Mouse (Mus musculus) common myeloid progenitor, adult 5-6 weeks (primary cell): ENCODE results near the gene Slc10a6. TPM values are rescaled to one million over a fixed set of nuclear protein-coding genes. Genes with fewer than 3 reads are reported as not detected.
A peak's percentile ranks its signal among the peaks of the same experiment; 100 is the strongest.

Experiments used
- ATAC-seq: replicated peaks from 2 replicates; pipeline ENCODE4 v1.8.0; 2016; ENCODE audit warnings: low read depth, mild to moderate bottlenecking, moderate TSS enrichment, inconsistent platforms; ENCODE audit not compliant: poor library complexity, severe bottlenecking
- total RNA-seq: library from RNA; stranded (forward); fragments of 200-1000, 187-1606 nt; gene quantifications from 2 replicates; pipeline ENCODE4 v1.2.3, GENCODE M21; 2017

Slc10a6 gene
- total RNA-seq, result not detected in 2 replicates

DNA sequence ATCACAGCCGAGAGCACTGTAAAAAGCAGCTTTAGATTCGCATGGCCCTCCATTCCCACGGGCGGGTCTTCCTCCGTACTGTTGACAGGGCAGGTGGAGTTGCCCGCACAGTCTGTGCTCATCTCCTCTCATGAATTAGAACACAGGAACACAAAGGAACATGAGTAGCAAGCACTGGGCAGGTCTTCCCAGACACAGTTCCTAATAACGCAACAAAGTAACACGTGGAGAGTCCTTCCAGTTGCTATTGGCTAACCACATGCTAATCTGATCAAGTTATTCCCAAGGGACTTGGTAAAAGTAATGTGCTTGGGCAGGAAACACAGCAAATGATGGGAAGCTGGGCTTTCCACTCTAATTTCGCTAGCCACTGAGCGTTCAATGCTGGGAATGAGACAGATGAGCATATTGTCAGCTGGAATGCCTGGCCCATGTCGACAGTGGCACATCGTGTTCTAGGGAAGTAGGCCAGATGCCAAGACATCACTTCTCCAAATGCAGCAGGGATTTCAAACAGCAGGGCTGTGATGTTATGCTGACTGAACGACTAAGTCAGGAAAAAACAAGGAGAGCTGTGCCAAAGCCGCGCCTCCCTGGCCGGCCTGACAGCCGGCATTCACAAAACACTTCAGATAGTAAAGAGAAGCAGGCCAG, at the start of gene Slc10a6:
TSS of gene Slc10a6 (minus strand) at position 293 of the 654 bp plus-strand sequence.
- ATAC-seq, result no peak

- no peak for ATAC-seq
Observed at GRCm38 (mm10) chr5:103678974-103679373, 49.8 kb upstream of the Slc10a6 start.

DNA sequence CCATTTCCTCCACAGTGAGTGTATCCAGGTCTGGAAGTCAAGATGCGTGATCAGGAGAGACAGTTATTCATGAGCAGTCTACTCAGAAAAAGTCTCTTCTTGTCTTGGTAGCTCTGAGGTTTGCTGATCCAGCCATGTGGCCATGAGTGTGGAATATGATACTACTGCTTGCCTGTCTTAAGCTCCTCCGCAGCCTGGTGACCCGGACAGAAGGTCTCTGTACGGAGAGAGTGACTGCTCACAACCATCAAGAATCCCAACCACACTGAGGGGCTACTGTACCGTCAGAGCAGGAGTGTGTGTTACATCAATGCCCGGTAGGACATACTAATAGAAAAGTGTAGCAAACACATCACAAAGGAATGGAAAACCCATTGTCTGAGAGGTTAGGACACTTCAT, 48.7 kb upstream of the Slc10a6 start:
- ATAC-seq, result no peak

GRCm38 (mm10) chr5:103676289-103676881, 47.2 kb upstream of the Slc10a6 start:
- no peak for ATAC-seq

DNA sequence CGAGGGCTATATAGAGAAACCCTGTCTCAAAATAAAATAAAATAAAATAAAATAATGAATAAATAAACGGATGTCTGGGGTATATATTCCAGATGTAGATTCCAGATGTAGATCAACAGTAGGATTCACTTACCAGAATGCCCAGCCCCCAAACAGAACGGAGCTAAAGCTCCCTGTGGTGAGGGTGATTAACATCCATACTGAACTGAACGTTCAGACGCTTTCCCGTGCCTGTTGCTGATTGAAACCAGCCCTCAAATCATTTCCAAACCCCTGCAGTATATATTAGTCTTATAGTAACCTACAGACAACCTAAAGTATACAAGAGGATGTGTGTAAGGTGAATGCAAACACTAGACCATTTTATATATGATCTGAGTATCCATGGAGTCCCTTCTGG, 45.3 kb upstream of the Slc10a6 start:
- ATAC-seq, result no peak

DNA sequence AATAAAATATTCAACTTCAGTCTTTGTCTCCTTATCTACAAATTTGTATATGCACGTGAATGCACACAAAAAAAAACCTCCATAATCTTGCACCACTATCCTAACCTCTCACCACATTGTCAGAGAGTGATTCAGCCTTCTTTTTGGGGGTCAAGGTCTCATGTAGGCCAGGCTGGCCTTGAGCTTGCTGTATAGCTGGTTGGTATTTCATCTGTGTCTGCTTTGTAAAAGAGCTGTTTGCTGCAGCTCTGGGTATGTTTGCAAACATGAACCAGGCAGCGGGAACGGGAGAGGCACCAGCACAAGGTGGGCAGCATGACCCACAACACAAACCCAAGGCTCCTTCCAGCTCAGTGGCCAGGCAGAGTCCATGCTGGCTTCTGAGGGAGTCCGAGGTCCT, 44.4 kb upstream of the Slc10a6 start:
- ATAC-seq, result no peak

- ATAC-seq, result no peak
Observed at GRCm38 (mm10) chr5:103671858-103672257, 42.7 kb upstream of the Slc10a6 start.

DNA sequence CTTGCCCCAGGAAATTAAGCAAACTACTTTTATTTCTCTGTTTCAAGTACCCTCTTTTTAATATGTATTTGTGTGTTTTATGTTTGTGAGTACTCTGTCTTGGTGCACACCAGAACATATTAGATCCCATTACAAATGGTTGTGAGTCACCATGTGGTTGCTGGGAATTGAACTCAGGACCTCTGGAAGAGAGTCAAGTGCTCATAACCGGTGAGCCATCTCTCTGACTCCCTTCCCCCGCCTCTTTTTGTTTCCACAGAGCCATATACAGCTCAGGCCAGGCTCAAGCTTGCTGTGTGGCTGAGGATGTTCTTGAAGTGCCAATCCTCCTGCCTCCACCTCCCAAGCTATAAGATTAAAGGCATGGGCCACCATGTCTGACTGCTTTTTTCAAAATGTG, 36.7 kb upstream of the Slc10a6 start:
- ATAC-seq, result no peak

DNA sequence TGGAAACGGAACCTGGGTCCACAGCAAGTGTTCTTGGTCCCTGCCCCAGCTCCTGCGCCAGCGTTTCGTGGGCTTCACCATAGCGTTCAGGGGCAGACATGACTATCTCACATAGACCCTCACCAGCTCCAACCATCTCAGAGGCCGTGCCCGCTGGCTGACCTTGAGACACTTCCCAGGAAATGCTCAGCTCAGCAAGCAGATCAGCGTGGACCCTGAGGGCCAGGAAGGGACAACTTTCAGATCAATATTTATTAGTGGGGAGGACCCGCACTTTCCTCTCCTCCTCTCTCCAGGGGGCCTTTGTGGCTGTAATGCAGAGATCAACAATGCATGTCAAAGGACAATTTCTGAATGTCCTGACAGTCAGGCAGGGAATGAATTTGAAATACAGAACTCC, 35.7 kb upstream of the Slc10a6 start:
- no peak for ATAC-seq

DNA sequence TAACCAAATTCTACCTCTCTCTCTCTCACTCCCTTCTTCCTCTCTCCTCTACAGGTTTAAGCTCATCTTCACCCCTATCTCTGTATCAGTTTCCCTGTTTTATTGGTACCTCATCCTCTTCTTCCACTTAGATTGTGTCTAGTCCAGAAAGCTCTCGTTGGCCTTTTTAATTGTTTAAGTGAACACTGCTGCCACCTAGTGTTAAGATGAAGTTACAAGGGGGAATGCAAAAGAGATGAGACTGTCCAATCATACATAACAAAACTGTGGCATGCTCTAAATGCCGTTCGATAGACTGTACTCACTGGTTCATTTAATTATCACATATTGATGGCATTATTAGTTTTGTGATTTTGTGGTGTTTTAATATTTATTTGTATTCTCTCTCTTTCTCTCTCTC, 30.4 kb upstream of the Slc10a6 start:
- peak; percentile 43 for ATAC-seq

DNA sequence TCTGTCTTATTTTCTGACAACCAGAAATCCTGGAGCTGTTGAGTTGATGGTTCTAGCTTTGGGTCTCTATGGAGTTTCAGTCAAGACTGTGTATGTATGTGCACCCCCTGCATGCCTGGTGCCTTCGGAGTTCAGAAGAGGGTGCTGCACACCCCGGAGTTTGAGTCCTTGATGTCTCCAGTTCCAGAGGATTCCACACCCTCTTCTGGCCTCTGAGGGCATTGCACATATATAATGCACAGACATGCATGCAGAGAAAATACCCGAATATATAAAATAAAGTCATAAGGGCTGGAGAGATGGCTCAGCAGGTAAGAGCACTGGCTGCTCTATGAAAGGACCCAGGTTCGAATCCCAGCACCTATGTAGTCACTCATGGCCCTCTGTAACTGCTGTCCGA, 29.7 kb upstream of the Slc10a6 start:
- peak; percentile 39 for ATAC-seq

DNA sequence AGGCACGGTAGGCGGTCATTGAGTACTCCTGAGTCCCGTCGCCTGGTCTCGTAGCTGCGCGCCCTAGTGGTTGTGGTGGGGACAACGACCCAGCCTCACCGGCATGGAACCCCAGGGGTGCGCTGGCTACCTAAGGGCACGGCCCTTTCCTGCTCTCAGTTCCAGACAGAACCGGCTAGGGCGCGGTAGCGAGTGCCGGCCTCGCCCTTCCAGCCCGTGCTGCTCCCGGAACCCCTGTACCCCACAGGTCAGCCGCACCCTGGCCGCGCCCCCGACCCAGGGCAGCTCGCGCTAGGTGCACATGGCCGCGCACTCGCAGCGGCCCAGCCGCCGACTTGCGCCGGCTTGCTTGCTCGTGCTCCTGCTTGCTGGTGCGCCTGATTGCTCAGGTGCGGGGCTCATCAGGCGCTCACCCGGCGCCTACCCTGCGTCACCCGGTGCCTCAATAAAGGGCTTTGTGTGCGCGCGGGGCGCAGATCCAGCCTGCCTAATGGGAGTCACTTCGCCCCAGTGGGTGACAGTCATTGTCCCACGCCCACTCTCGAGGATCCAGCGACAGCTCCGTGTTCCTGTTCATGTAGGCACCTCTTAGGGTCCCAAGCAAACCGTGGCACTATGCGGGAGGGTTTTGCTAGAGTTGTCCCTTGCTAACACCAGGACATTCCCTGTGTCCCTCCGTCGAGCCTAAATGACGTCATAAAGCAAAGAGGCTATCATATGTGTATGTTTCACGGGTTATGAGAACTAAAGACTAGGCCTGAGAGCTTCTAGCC, 26.3 kb upstream of the Slc10a6 start, which contains the start of gene 1700016H13Rik:
TSS of gene 1700016H13Rik (minus strand) at position 665 of the 773 bp plus-strand sequence.
- ATAC-seq, result peak; percentile 82

- ATAC-seq, result no peak
Observed at GRCm38 (mm10) chr5:103654780-103655179, 25.6 kb upstream of the Slc10a6 start.

DNA sequence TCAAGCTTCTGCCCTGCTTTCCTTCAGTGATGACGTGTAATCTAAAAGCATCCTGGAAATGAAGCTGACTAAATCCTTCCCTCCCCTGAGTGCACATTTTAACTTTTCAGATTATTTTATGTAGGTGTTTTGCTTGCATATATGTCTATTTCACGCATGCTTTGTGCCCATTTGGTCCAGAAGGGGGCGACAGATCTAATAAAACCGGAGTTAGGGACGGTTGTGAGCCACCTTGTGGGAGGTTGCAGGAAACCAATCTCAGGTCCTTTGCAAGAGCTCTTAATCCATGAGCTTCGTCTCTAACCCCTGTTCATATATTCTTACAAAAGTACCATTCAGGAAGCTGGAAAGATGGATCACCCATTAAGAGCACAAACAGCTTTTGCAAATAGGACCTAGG, 25.0 kb upstream of the Slc10a6 start:
- ATAC-seq, result peak; percentile 46

- ATAC-seq, result no peak
Observed at GRCm38 (mm10) chr5:103647320-103647719, 18.1 kb upstream of the Slc10a6 start.

DNA sequence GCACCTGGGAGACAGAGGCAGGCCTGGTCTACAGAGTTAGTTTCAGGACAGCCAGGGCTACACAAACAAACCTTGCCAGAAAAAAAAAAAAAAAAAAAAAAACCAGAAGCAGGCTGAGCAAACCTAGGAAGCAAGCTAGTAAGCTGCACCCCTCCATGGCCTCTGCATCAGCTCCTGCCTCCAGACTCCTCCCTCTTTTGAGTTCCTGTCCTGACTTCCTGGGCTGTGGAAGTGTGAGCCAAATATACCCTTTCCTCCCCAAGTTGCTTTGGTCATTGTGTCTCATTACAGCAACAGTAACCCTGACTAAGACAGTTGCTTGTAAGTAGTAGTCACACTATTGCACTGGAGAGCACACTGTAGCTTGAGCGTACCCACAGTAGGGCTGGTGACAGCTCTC, 15.0 kb upstream of the Slc10a6 start:
- ATAC-seq, result peak; percentile 45; the same call in 1 of the 2 replicates

DNA sequence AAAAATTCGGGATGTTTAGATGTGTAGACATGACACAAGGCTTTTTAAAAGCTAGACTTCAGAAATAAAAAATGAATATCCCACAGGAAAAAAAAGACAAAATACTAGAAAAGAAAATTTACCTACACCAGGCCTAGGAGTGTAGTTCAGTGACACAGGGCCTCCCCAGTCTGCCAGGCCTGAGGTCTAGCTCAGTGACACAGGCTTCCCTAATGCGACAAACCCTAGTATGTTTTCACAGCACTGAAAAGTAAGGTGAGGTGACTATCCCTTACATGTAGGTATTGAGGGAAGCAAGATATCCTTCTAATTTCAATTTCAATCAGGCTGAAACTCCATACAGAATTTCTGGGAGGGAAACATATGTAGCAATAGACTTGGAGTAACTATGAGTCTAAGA, 8.0 kb upstream of the Slc10a6 start:
- ATAC-seq, result no peak

GRCm38 (mm10) chr5:103629854-103630580, 814 bp upstream of the Slc10a6 start:
- no peak for ATAC-seq

GRCm38 (mm10) chr5:103628499-103628898, 704 bp downstream of the Slc10a6 start:
- no peak for ATAC-seq

- no peak for ATAC-seq
Observed at GRCm38 (mm10) chr5:103624831-103625230, 4.4 kb downstream of the Slc10a6 start.

DNA sequence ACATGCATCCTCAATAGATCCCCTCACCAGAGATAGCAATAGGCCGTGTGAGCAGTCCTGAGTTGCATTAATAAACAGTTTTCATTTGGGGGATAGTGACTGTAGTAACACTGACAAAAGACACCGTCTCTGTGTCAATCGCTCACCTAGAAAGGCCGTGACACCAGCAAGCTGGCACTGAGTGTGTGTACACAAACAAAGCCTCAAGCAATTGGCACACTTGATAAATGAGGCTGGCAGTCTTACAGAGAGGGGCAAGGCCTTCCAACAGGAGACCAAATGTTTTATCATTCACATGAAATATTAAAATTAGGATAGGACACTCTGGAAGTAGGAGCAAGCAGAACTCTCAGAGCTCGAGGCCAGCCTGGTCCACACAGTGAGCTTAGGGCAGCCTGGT, 6.9 kb downstream of the Slc10a6 start:
- no peak for ATAC-seq
